Mouse (Mus musculus) liver, postnatal 0 days (tissue): ENCODE measurements around the gene Nav1.

Experiments
- CTCF ChIP-seq: sonication (generic); IDR thresholded peaks from 2 replicates; pipeline ENCODE4 v1.5.1; 2016; ENCODE audit warnings: antibody characterized with exemption, low read depth
- EP300 ChIP-seq: IDR thresholded peaks from 2 replicates; pipeline ENCODE4 v1.6.1; 2016; ENCODE audit warnings: antibody characterized with exemption, low read depth, mild to moderate bottlenecking

GRCm38 (mm10) chr1:135482666-135483065, 124.4 kb downstream of the Nav1 start:
- TF ChIP-seq EP300 = no peak
- TF ChIP-seq CTCF = no peak
